Mouse (Mus musculus): Measurements from ENCODE around the gene Tgfbr2.

GRCm38 (mm10) chr9:116088912-116089311, 86.2 kb downstream of the Tgfbr2 start:
- TF ChIP-seq CTCF (IDR thresholded peaks at IDR 0.05; ENCODE audit: low read depth, low read length) (no peak), GATA1 (IDR thresholded peaks at IDR 0.05; ENCODE audit: borderline replicate concordance, low read length) (no peak), GATA2 (IDR thresholded peaks at IDR 0.05; ENCODE audit: borderline replicate concordance, low read depth, low read length) (no peak), TAL1 (conservative IDR thresholded peaks at IDR 0.05; ENCODE audit: low read depth, low read length) (no peak)
